Mouse (Mus musculus): Measurements from ENCODE around the gene Raph1. TPM values are rescaled to one million over a fixed set of nuclear protein-coding genes. Genes with fewer than 3 reads are reported as not detected.

Raph1 gene
- polyA plus RNA-seq, 1 experiment from 2014 or later: 51.7 TPM

- Histone ChIP-seq H3K4me3 (peak overlapping the region; percentile 95), H3K36me3 (peaks cover 12% of the 10 kb centered on the region), H3K9ac (peak overlapping the region; percentile 99), H3K9me3 (replicated peaks) (0 out of 2 replicates have a peak, but pooled peaks cover 3% of the 10 kb centered on the region), H3K4me1 (replicated peaks) (peaks cover 12% of the 10 kb centered on the region), H3K4me2 (peak overlapping the region; percentile 75), H3K27ac (peak overlapping the region; percentile 98), H3K27me3 (no peaks in the 10 kb centered on the region)
- WGBS: under 1% methylated on average over 13 of the region's 13 CpGs
- no peak for ATAC-seq (replicated peaks; ENCODE audit: insufficient number of reproducible peaks, insufficient read depth, low FRiP score, low read depth)
Observed at GRCm38 (mm10) chr1:60565270-60565920, 1.5 kb downstream of the Raph1 start.

GRCm38 (mm10) chr1:60564691-60565090, 2.2 kb downstream of the Raph1 start:
- Histone ChIP-seq H3K9ac (no peak overlapping the region), H3K27me3 (no peaks in the 10 kb centered on the region), H3K4me1 (replicated peaks) (peaks cover 12% of the 10 kb centered on the region), H3K4me2 (peak overlapping the region; percentile 75), H3K27ac (no peak overlapping the region; the same call in 1 of the 2 replicates), H3K9me3 (replicated peaks) (0 out of 2 replicates have a peak, but pooled peaks cover 3% of the 10 kb centered on the region), H3K4me3 (peak overlapping the region; percentile 95), H3K36me3 (peaks cover 14% of the 10 kb centered on the region)
- WGBS: 70% methylated on average over 5 of the region's 5 CpGs
- ATAC-seq (replicated peaks; ENCODE audit: insufficient number of reproducible peaks, insufficient read depth, low FRiP score, low read depth): no peak

GRCm38 (mm10) chr1:60563021-60563420, 3.9 kb downstream of the Raph1 start:
- no peak overlapping the region for H3K4me2 ChIP-seq
- H3K9me3 ChIP-seq (replicated peaks): 0 out of 2 replicates have a peak, but pooled peaks cover 3% of the 10 kb centered on the region
- ATAC-seq (replicated peaks; ENCODE audit: insufficient number of reproducible peaks, insufficient read depth, low FRiP score, low read depth): no peak

GRCm38 (mm10) chr1:60543681-60544080, 23.2 kb downstream of the Raph1 start:
- Histone ChIP-seq H3K27ac (no peak overlapping the region), H3K36me3 (peaks cover 8% of the 10 kb centered on the region), H3K4me3 (no peak overlapping the region), H3K4me1 (replicated peaks) (no peaks in the 10 kb centered on the region; the same call in 1 of the 2 replicates), H3K4me2 (no peak overlapping the region), H3K9ac (no peak overlapping the region), H3K27me3 (no peaks in the 10 kb centered on the region), H3K9me3 (replicated peaks) (peaks cover 6% of the 10 kb centered on the region; the same call in 1 of the 2 replicates)
- no peak for ATAC-seq (replicated peaks; ENCODE audit: insufficient number of reproducible peaks, insufficient read depth, low FRiP score, low read depth)
- WGBS: 44% methylated on average over 1 of the region's 1 CpGs

More at GRCm38 (mm10) chr1:60563021-60563420, 3.9 kb downstream of the Raph1 start:
- H3K27ac ChIP-seq: no peak overlapping the region
- H3K4me1 ChIP-seq (replicated peaks): peaks cover 8% of the 10 kb centered on the region
- H3K36me3 ChIP-seq: peaks cover 14% of the 10 kb centered on the region
- no peak overlapping the region for H3K4me3 ChIP-seq
- H3K9ac ChIP-seq: no peak overlapping the region
- H3K27me3 ChIP-seq: no peaks in the 10 kb centered on the region

- WGBS: 90% methylated on average over 3 of the region's 3 CpGs
- Histone ChIP-seq H3K4me2 (no peak overlapping the region), H3K4me1 (replicated peaks) (no peaks in the 10 kb centered on the region; the same call in 1 of the 2 replicates), H3K27ac (no peak overlapping the region), H3K4me3 (no peak overlapping the region), H3K9ac (no peak overlapping the region), H3K27me3 (no peaks in the 10 kb centered on the region), H3K9me3 (replicated peaks) (no peaks in the 10 kb centered on the region), H3K36me3 (no peaks in the 10 kb centered on the region)
- ATAC-seq (replicated peaks; ENCODE audit: insufficient number of reproducible peaks, insufficient read depth, low FRiP score, low read depth): no peak
Observed at GRCm38 (mm10) chr1:60539272-60539671, 27.6 kb downstream of the Raph1 start.

- no peak for ATAC-seq (replicated peaks; ENCODE audit: insufficient number of reproducible peaks, insufficient read depth, low FRiP score, low read depth)
- Histone ChIP-seq H3K9ac (no peak overlapping the region), H3K9me3 (replicated peaks) (no peaks in the 10 kb centered on the region), H3K27ac (no peak overlapping the region), H3K4me1 (replicated peaks) (no peaks in the 10 kb centered on the region; the same call in 1 of the 2 replicates), H3K4me3 (no peak overlapping the region), H3K27me3 (no peaks in the 10 kb centered on the region), H3K4me2 (no peak overlapping the region), H3K36me3 (peaks cover 24% of the 10 kb centered on the region)
- WGBS: 84% methylated on average over 2 of the region's 2 CpGs
Observed at GRCm38 (mm10) chr1:60534932-60535331, 32.0 kb downstream of the Raph1 start.

GRCm38 (mm10) chr1:60530636-60531035, 36.3 kb downstream of the Raph1 start:
- H3K27ac ChIP-seq: no peak overlapping the region
- ATAC-seq (replicated peaks; ENCODE audit: insufficient number of reproducible peaks, insufficient read depth, low FRiP score, low read depth): no peak
- H3K4me2 ChIP-seq: no peak overlapping the region
- 75% methylated on average over 2 of the region's 2 CpGs for WGBS
- H3K9me3 ChIP-seq (replicated peaks): no peaks in the 10 kb centered on the region
- no peak overlapping the region for H3K4me3 ChIP-seq
- no peaks in the 10 kb centered on the region for H3K4me1 ChIP-seq (replicated peaks)
- H3K36me3 ChIP-seq: peaks cover 53% of the 10 kb centered on the region
- H3K9ac ChIP-seq: no peak overlapping the region
- no peaks in the 10 kb centered on the region for H3K27me3 ChIP-seq

- Histone ChIP-seq H3K27me3 (no peaks in the 10 kb centered on the region), H3K4me3 (no peak overlapping the region), H3K4me1 (replicated peaks) (no peaks in the 10 kb centered on the region), H3K9ac (no peak overlapping the region), H3K27ac (no peak overlapping the region), H3K36me3 (peaks cover 58% of the 10 kb centered on the region), H3K9me3 (replicated peaks) (no peaks in the 10 kb centered on the region), H3K4me2 (no peak overlapping the region)
- no peak for ATAC-seq (replicated peaks; ENCODE audit: insufficient number of reproducible peaks, insufficient read depth, low FRiP score, low read depth)
- WGBS: 88% methylated on average over 6 of the region's 6 CpGs
Observed at GRCm38 (mm10) chr1:60530107-60530506, 36.8 kb downstream of the Raph1 start.

DNA sequence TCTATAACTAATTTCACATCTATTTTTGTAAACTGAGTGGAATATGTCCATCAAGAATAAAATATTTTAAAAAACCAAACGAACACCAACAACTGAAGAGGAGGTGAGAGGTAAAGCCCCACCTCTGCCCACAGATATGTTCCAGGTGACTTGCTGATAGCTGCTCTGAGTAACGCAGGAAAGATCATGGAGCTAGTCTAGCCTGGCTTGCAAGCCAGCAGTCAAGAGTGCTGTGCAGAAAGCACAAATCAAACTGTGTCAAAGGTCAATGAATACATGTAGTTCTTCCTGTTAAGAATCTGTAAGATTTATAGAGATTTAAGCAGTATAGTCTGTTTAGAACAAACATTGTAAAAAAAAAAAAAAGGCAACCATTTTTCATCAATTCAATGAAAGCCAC, 56.3 kb downstream of the Raph1 start:
- WGBS: 50% methylated on average over 2 of the region's 2 CpGs
- no peak overlapping the region for H3K27ac ChIP-seq

DNA sequence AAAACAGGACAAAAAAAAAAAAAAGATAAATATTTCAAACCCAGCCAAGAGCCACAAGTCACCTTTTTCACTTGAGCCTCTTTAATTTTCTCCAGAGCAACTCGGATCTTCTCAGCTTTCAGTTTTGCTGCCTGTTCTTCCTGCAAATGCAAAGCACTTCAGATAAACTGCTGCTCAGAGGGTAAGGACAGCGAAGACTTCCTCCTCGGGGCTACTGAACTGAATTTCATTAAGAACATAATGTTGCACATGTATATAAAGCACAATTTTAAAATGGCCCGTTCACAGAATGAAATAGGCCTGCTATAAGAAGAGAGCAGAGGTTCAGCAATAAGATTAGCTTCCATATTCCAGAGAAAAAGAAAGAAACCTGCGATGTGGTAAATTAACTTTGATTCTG, 63.4 kb downstream of the Raph1 start:
- no peak overlapping the region for H3K4me2 ChIP-seq
- WGBS: 68% methylated on average over 5 of the region's 5 CpGs
- ATAC-seq (replicated peaks; ENCODE audit: insufficient number of reproducible peaks, insufficient read depth, low FRiP score, low read depth): no peak
- no peaks in the 10 kb centered on the region for H3K9me3 ChIP-seq (replicated peaks)
- no peaks in the 10 kb centered on the region for H3K4me1 ChIP-seq (replicated peaks)
- H3K9ac ChIP-seq: no peak overlapping the region
- H3K4me3 ChIP-seq: no peak overlapping the region
- H3K27me3 ChIP-seq: no peaks in the 10 kb centered on the region
- H3K27ac ChIP-seq: no peak overlapping the region
- peaks cover 45% of the 10 kb centered on the region for H3K36me3 ChIP-seq

More for the DNA sequence above, 56.3 kb downstream of the Raph1 start:
- Histone ChIP-seq H3K36me3 (peaks cover 18% of the 10 kb centered on the region), H3K4me2 (no peak overlapping the region), H3K9ac (no peak overlapping the region), H3K9me3 (replicated peaks) (no peaks in the 10 kb centered on the region), H3K4me3 (no peak overlapping the region), H3K27me3 (no peaks in the 10 kb centered on the region), H3K4me1 (replicated peaks) (no peaks in the 10 kb centered on the region)
- no peak for ATAC-seq (replicated peaks; ENCODE audit: insufficient number of reproducible peaks, insufficient read depth, low FRiP score, low read depth)

- Histone ChIP-seq H3K27ac (no peak overlapping the region), H3K9ac (no peak overlapping the region), H3K4me3 (no peak overlapping the region), H3K9me3 (replicated peaks) (no peaks in the 10 kb centered on the region), H3K27me3 (no peaks in the 10 kb centered on the region), H3K4me2 (no peak overlapping the region), H3K4me1 (replicated peaks) (peaks cover 4% of the 10 kb centered on the region; the same call in 1 of the 2 replicates), H3K36me3 (peaks cover 66% of the 10 kb centered on the region)
- 60% methylated on average over 6 of the region's 6 CpGs for WGBS
- no peak for ATAC-seq (replicated peaks; ENCODE audit: insufficient number of reproducible peaks, insufficient read depth, low FRiP score, low read depth)
Observed at GRCm38 (mm10) chr1:60493421-60493820, 73.5 kb downstream of the Raph1 start.

DNA sequence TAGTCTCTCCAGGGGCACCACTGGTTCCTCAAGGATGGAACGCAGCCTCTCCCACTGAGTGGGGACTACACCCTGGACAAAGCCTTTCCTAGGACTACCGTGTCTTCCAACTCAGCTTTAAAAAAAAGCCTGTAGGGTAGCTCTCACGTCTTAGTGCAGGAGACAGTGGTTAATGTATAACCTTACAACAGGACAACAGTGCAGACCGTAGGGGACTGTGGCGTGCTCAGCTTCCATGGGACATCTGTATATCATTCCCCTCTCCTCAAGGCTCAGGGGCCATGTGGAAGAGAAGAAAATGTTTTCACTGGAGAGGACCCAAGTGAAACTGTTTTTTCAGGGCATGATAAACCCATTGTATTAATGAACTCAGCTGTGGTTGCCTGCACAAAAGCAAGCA, 74.5 kb downstream of the Raph1 start:
- no peak overlapping the region for H3K27ac ChIP-seq

More for the DNA sequence above, 74.5 kb downstream of the Raph1 start:
- Histone ChIP-seq H3K4me3 (no peak overlapping the region), H3K27me3 (no peaks in the 10 kb centered on the region), H3K36me3 (peaks cover 67% of the 10 kb centered on the region), H3K4me1 (replicated peaks) (peaks cover 4% of the 10 kb centered on the region; the same call in 1 of the 2 replicates), H3K4me2 (no peak overlapping the region), H3K9ac (no peak overlapping the region), H3K9me3 (replicated peaks) (no peaks in the 10 kb centered on the region)
- no peak for ATAC-seq (replicated peaks; ENCODE audit: insufficient number of reproducible peaks, insufficient read depth, low FRiP score, low read depth)
- WGBS: 75% methylated on average over 5 of the region's 5 CpGs

Measured in heart, embryonic 15.5 days (tissue).